Mouse (Mus musculus) kidney, adult 2 months (tissue): ENCODE results near the gene S1pr1.

Experiments used
- CTCF ChIP-seq: fragments of 200-500 bp; conservative IDR thresholded peaks from 2 replicates; pipeline ENCODE4 v1.5.1; 2011; ENCODE audit warnings: low read depth, mild to moderate bottlenecking, control low read depth, low read length, moderate library complexity, mixed read lengths; ENCODE audit not compliant: insufficient read depth, insufficient read length
- POLR2A ChIP-seq: fragments of 200-500 bp; IDR thresholded peaks from one replicate; pipeline ENCODE4 v1.6.1; 2011; ENCODE audit warnings: low read depth, low read length, control low read depth

DNA sequence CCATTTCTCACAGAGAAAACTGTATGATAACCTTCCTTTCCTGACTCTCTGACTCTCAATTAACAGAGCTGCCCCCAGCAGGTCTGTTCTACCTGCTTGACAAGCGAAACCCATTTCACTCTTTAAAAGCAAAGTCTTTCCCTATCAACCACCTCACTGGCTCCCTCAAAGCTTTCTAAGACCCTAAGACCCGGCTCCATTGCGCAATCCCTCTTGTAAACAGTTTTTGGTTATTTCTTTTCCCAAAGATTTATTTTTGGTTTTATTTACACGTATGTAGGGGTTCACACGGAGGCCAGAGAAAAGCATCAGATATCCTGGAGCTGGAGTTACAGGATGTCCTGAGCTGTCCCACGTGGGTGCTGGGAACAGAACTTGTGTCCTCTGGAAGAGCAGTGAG is 4.0 kb upstream of the S1pr1 start:
- TF ChIP-seq CTCF (no peak), POLR2A (no peak)
